Mouse (Mus musculus) heart, adult 2 months (tissue): ENCODE measurements at regions not wholly inside any gene's neighbourhood (a gene's known extent, or its start where the extent isn't known, plus 50 kb on each side); places are given as distances from the start of the nearest gene placed in this dataset.

Experiments used
- CTCF ChIP-seq: fragments of 200-600 bp; IDR thresholded peaks from 2 replicates; pipeline ENCODE4 v1.8.1; 2022; ENCODE audit warnings: antibody characterized with exemption, mild to moderate bottlenecking, moderate library complexity
- EP300 ChIP-seq: fragments of 200-500 bp; IDR thresholded peaks from 2 replicates; pipeline ENCODE4 v1.6.1; 2011; ENCODE audit warnings: low read depth, low read length, control low read depth; ENCODE audit not compliant: insufficient read depth
- POLR2A ChIP-seq: fragments of 200-500 bp; IDR thresholded peaks from 2 replicates; pipeline ENCODE4 v1.6.1; 2011; ENCODE audit warnings: mild to moderate bottlenecking, low read depth, low read length, control low read depth; ENCODE audit not compliant: insufficient read depth

DNA sequence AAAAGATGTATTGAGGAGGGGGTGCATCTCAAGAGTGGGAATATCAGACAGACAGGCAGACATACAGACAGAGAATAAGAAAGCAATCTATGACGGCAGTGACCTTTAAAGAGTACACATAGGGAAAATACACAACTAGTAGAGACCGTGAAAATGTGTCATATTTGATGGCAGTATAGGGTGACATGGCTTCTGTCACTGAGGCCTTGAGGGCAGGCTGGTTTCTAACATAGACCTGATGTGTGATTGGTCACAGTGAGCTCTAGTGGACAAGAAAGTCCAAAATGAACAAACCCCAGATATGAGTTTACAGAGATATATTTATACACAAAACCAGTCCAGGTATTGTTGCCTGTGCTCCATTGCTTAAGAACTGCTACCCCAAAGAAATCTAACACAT, 196.3 kb downstream of the 1190002N15Rik start:
- TF ChIP-seq POLR2A (no peak), CTCF (no peak), EP300 (no peak)
